Mouse (Mus musculus): ENCODE measurements around the gene Maff.

DNA sequence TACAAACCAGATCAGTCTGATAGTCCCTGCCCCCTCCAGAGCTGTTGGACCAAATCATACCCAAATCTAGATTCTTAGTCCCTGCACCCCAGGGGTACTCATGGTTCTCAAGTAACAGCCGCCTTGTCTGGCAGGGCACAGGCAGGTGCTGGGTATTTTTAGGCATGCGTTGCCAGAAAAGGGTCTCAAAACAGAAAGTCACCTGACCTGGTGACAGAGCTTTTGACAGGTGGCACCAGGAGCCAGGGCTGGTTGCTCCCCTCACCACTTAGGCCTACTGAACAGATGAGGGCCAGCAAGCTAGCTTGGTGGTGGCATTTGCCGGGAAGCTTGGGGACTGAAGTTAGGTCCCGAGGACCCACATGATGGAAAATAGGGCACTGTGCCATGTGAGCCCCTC is 60.1 kb downstream of the Maff start:
- no peak for TF ChIP-seq CTCF (IDR thresholded peaks at IDR 0.05; ENCODE audit: extremely low read depth, insufficient read depth, insufficient read length, insufficient replicate concordance)
- no peak for TF ChIP-seq POLR2A (IDR thresholded peaks at IDR 0.05; ENCODE audit: low read depth, low read length)
